Mouse (Mus musculus): ENCODE measurements around the gene Gdpd3. TPM values are rescaled to one million over a fixed set of nuclear protein-coding genes. Genes with fewer than 3 reads are reported as not detected.

Gdpd3 gene
- polyA plus RNA-seq, 1 experiment from 2014 or later, result 0.55 TPM

GRCm38 (mm10) chr7:126803751-126804150 lies 37.6 kb downstream of the Gdpd3 start:
- H3K27ac ChIP-seq, result no peak overlapping the region
- H3K4me1 ChIP-seq (replicated peaks), result peaks cover 37% of the 10 kb centered on the region
- no peak for DNase-seq (ENCODE audit: low spot score)
- no peaks in the 10 kb centered on the region for H3K27me3 ChIP-seq (ENCODE audit: insufficient read depth, poor library complexity, severe bottlenecking)
- H3K36me3 ChIP-seq, result peaks cover 70% of the 10 kb centered on the region
- H3K4me3 ChIP-seq, result no peak overlapping the region
- no peaks in the 10 kb centered on the region for H3K9me3 ChIP-seq

- no peaks in the 10 kb centered on the region; the same call in 1 of the 2 replicates for H3K27me3 ChIP-seq (ENCODE audit: insufficient read depth, poor library complexity, severe bottlenecking)
- H3K27ac ChIP-seq, result no peak overlapping the region
- peaks cover 55% of the 10 kb centered on the region for H3K36me3 ChIP-seq
- WGBS, result 91% methylated on average over 6 of the region's 6 CpGs
- DNase-seq (ENCODE audit: low spot score), result no peak
- H3K4me1 ChIP-seq (replicated peaks), result peaks cover 33% of the 10 kb centered on the region
- H3K4me3 ChIP-seq, result peak overlapping the region; percentile 21; the same call in 1 of the 2 replicates
- no peaks in the 10 kb centered on the region for H3K9me3 ChIP-seq
Observed at GRCm38 (mm10) chr7:126806956-126807355, 40.8 kb downstream of the Gdpd3 start.

- whole genome bisulfite sequencing, result 77% methylated on average over 4 of the region's 4 CpGs
- H3K36me3 ChIP-seq, result peaks cover 51% of the 10 kb centered on the region
- H3K27ac ChIP-seq, result peak overlapping the region; percentile 94
- H3K9me3 ChIP-seq, result no peaks in the 10 kb centered on the region
- no peak for DNase-seq (ENCODE audit: low spot score)
- H3K4me1 ChIP-seq (replicated peaks), result peaks cover 33% of the 10 kb centered on the region
- peaks cover 4% of the 10 kb centered on the region; the same call in 1 of the 2 replicates for H3K27me3 ChIP-seq (ENCODE audit: insufficient read depth, poor library complexity, severe bottlenecking)
- H3K4me3 ChIP-seq, result peak overlapping the region; percentile 68
Observed at GRCm38 (mm10) chr7:126807405-126807804, 41.3 kb downstream of the Gdpd3 start.

- under 1% methylated on average over 43 of the region's 43 CpGs for WGBS
- H3K36me3 ChIP-seq, result peaks cover 36% of the 10 kb centered on the region
- H3K4me1 ChIP-seq (replicated peaks), result peaks cover 39% of the 10 kb centered on the region
- DNase-seq (ENCODE audit: low spot score), result peak; percentile 91
- peak overlapping the region; percentile 94 for H3K27ac ChIP-seq
- peak overlapping the region; percentile 68 for H3K4me3 ChIP-seq
- H3K9me3 ChIP-seq, result no peaks in the 10 kb centered on the region
- H3K27me3 ChIP-seq (ENCODE audit: insufficient read depth, poor library complexity, severe bottlenecking), result peaks cover 4% of the 10 kb centered on the region; the same call in 1 of the 2 replicates
Observed at GRCm38 (mm10) chr7:126808703-126809455, 42.7 kb downstream of the Gdpd3 start.

GRCm38 (mm10) chr7:126809723-126810369 lies 43.7 kb downstream of the Gdpd3 start:
- peaks cover 27% of the 10 kb centered on the region for H3K36me3 ChIP-seq
- H3K4me3 ChIP-seq, result peak overlapping the region; percentile 68
- peak overlapping the region; percentile 94 for H3K27ac ChIP-seq
- DNase-seq (ENCODE audit: low spot score), result no peak
- H3K27me3 ChIP-seq (ENCODE audit: insufficient read depth, poor library complexity, severe bottlenecking), result peaks cover 4% of the 10 kb centered on the region; the same call in 1 of the 2 replicates
- H3K4me1 ChIP-seq (replicated peaks), result peaks cover 49% of the 10 kb centered on the region
- WGBS, result 64% methylated on average over 5 of the region's 5 CpGs
- no peaks in the 10 kb centered on the region for H3K9me3 ChIP-seq

GRCm38 (mm10) chr7:126815726-126816222 lies 49.6 kb downstream of the Gdpd3 start:
- Histone ChIP-seq H3K4me3 (no peak overlapping the region), H3K36me3 (no peaks in the 10 kb centered on the region), H3K9me3 (no peaks in the 10 kb centered on the region), H3K27ac (no peak overlapping the region), H3K27me3 (ENCODE audit: insufficient read depth, poor library complexity, severe bottlenecking) (peaks cover 4% of the 10 kb centered on the region; the same call in 1 of the 2 replicates), H3K4me1 (replicated peaks) (peaks cover 16% of the 10 kb centered on the region)
- 52% methylated on average over 8 of the region's 8 CpGs for WGBS
- DNase-seq (ENCODE audit: low spot score), result no peak

- no peak for DNase-seq (ENCODE audit: low spot score)
- no peaks in the 10 kb centered on the region for H3K9me3 ChIP-seq
- peaks cover 7% of the 10 kb centered on the region; the same call in 1 of the 2 replicates for H3K27me3 ChIP-seq (ENCODE audit: insufficient read depth, poor library complexity, severe bottlenecking)
- peaks cover 16% of the 10 kb centered on the region for H3K4me1 ChIP-seq (replicated peaks)
- H3K36me3 ChIP-seq, result no peaks in the 10 kb centered on the region
- 88% methylated on average over 8 of the region's 8 CpGs for whole genome bisulfite sequencing
- no peak overlapping the region for H3K27ac ChIP-seq
- H3K4me3 ChIP-seq, result no peak overlapping the region
Observed at GRCm38 (mm10) chr7:126816494-126816893, 50.4 kb downstream of the Gdpd3 start.

GRCm38 (mm10) chr7:126817595-126817994 lies 51.5 kb downstream of the Gdpd3 start:
- Histone ChIP-seq H3K36me3 (no peaks in the 10 kb centered on the region), H3K27me3 (ENCODE audit: insufficient read depth, poor library complexity, severe bottlenecking) (peaks cover 12% of the 10 kb centered on the region), H3K27ac (no peak overlapping the region), H3K4me3 (no peak overlapping the region), H3K9me3 (no peaks in the 10 kb centered on the region), H3K4me1 (replicated peaks) (peaks cover 25% of the 10 kb centered on the region)
- no peak for DNase-seq (ENCODE audit: low spot score)
- WGBS, result 86% methylated on average over 7 of the region's 7 CpGs

GRCm38 (mm10) chr7:126818818-126819217 lies 52.7 kb downstream of the Gdpd3 start:
- Histone ChIP-seq H3K36me3 (no peaks in the 10 kb centered on the region), H3K4me1 (replicated peaks) (peaks cover 31% of the 10 kb centered on the region), H3K27ac (no peak overlapping the region), H3K27me3 (ENCODE audit: insufficient read depth, poor library complexity, severe bottlenecking) (peaks cover 24% of the 10 kb centered on the region), H3K4me3 (no peak overlapping the region), H3K9me3 (no peaks in the 10 kb centered on the region)
- DNase-seq (ENCODE audit: low spot score), result no peak
- whole genome bisulfite sequencing, result 40% methylated on average over 1 of the region's 1 CpGs

GRCm38 (mm10) chr7:126821835-126822511 lies 55.8 kb downstream of the Gdpd3 start:
- DNase-seq (ENCODE audit: low spot score), result peak; percentile 87
- Histone ChIP-seq H3K27ac (peak overlapping the region; percentile 90), H3K36me3 (no peaks in the 10 kb centered on the region), H3K9me3 (no peaks in the 10 kb centered on the region), H3K4me1 (replicated peaks) (peaks cover 37% of the 10 kb centered on the region), H3K27me3 (ENCODE audit: insufficient read depth, poor library complexity, severe bottlenecking) (peaks cover 48% of the 10 kb centered on the region), H3K4me3 (peak overlapping the region; percentile 66; the same call in 1 of the 2 replicates)
- WGBS, result 23% methylated on average over 7 of the region's 7 CpGs

GRCm38 (mm10) chr7:126822741-126823140 lies 56.6 kb downstream of the Gdpd3 start:
- H3K27me3 ChIP-seq (ENCODE audit: insufficient read depth, poor library complexity, severe bottlenecking), result peaks cover 48% of the 10 kb centered on the region
- H3K4me3 ChIP-seq, result peak overlapping the region; percentile 66
- peaks cover 37% of the 10 kb centered on the region for H3K4me1 ChIP-seq (replicated peaks)
- H3K36me3 ChIP-seq, result no peaks in the 10 kb centered on the region
- peak overlapping the region; percentile 90 for H3K27ac ChIP-seq
- H3K9me3 ChIP-seq, result no peaks in the 10 kb centered on the region
- 7% methylated on average over 9 of the region's 9 CpGs for WGBS
- peak; percentile 17 for DNase-seq (ENCODE audit: low spot score)

GRCm38 (mm10) chr7:126823202-126823711 lies 57.1 kb downstream of the Gdpd3 start:
- DNase-seq (ENCODE audit: low spot score), result peak; percentile 54

More at GRCm38 (mm10) chr7:126823202-126823711, 57.1 kb downstream of the Gdpd3 start:
- 2% methylated on average over 17 of the region's 19 CpGs for WGBS
- Histone ChIP-seq H3K4me3 (peak overlapping the region; percentile 66), H3K36me3 (no peaks in the 10 kb centered on the region), H3K9me3 (no peaks in the 10 kb centered on the region), H3K27ac (peak overlapping the region; percentile 90), H3K4me1 (replicated peaks) (peaks cover 37% of the 10 kb centered on the region), H3K27me3 (ENCODE audit: insufficient read depth, poor library complexity, severe bottlenecking) (peaks cover 48% of the 10 kb centered on the region)
